Mouse (Mus musculus) hindbrain, postnatal 0 days (tissue): ENCODE measurements around the gene Ulk2. TPM values are rescaled to one million over a fixed set of nuclear protein-coding genes. Genes with fewer than 3 reads are reported as not detected.
"Not testable (repeated sequence)": the region's sequence is repeated elsewhere in the genome, so short reads cannot be mapped to it uniquely, and the experiment has no call there.

Experiments used
- ATAC-seq: fragments of 200-750 bp; cut with Nextera tagmentation; 2 replicates; pipeline ENCODE4 v1.8.0; 2017; ENCODE audit warnings: mild to moderate bottlenecking, moderate TSS enrichment, moderate library complexity
- DNase-seq: peaks from one replicate; pipeline ENCODE4 v3.0.0-alpha.2; 2015; ENCODE audit warnings: low spot score
- H3K27ac ChIP-seq: fragments of 300-500 bp; sonication (generic); 2 replicates; pipeline ENCODE4 v1.5.1; 2014; ENCODE audit warnings: mild to moderate bottlenecking
- H3K27me3 ChIP-seq: fragments of 300-500 bp; sonication (generic); 2 replicates; pipeline ENCODE4 v1.6.1; 2014; ENCODE audit warnings: low read length, mixed read lengths; ENCODE audit not compliant: insufficient read depth
- H3K36me3 ChIP-seq: fragments of 300-500 bp; sonication (generic); 2 replicates; pipeline ENCODE4 v1.6.1; 2014; ENCODE audit warnings: low read length, mixed read lengths; ENCODE audit not compliant: insufficient read depth
- H3K4me1 ChIP-seq: fragments of 300-500 bp; sonication (generic); 2 replicates; pipeline ENCODE4 v1.6.1; 2014; ENCODE audit warnings: antibody characterized with exemption, low read length, mixed read lengths; ENCODE audit not compliant: insufficient read depth
- H3K4me2 ChIP-seq: fragments of 300-500 bp; sonication (generic); 2 replicates; pipeline ENCODE4 v1.6.1; 2014; ENCODE audit warnings: low read depth, mild to moderate bottlenecking, low read length, moderate library complexity, mixed read lengths
- H3K4me3 ChIP-seq: fragments of 300-500 bp; sonication (generic); 2 replicates; pipeline ENCODE4 v1.5.1; 2014; ENCODE audit warnings: low read length
- H3K9ac ChIP-seq: fragments of 300-500 bp; sonication (generic); replicated peaks from 2 replicates; pipeline ENCODE4 v1.6.1; 2014; ENCODE audit warnings: mild to moderate bottlenecking, low read length, moderate library complexity, mixed read lengths
- H3K9me3 ChIP-seq: fragments of 300-500 bp; sonication (generic); 2 replicates; pipeline ENCODE4 v1.6.1; 2016; ENCODE audit warnings: low read length, mixed read lengths
- CTCF ChIP-seq: IDR thresholded peaks from 2 replicates; pipeline ENCODE4 v1.5.1; 2016; ENCODE audit warnings: antibody characterized with exemption, control low read depth, low read depth
- WGBS: fragments of 180-500 bp; shearing (Covaris S2); extraction: QIAGEN DNeasy Blood & Tissue Kit; methylation state at CpG from one replicate; pipeline ENCODE4 v1.1.7; 2014; 5-methylcytosine and 5-hydroxymethylcytosine counted together
- polyA plus RNA-seq: library from polyadenylated mRNA; unstranded; fragments of >200 nt; fragmentation: Nextera tagmentation; extraction: Ambion mirVana; gene quantifications from 2 replicates; pipeline ENCODE4 v1.2.1, GENCODE M21; 2015
- total RNA-seq: library from RNA; depleted of rRNA; stranded (reverse); fragments of >200 nt; gene quantifications from 2 replicates; pipeline ENCODE4 v1.2.3, GENCODE M21; 2014

Gene Ulk2
- total and polyA plus RNA-seq, 2 experiments from 2014 or later: 30.4 to 127 TPM

DNA sequence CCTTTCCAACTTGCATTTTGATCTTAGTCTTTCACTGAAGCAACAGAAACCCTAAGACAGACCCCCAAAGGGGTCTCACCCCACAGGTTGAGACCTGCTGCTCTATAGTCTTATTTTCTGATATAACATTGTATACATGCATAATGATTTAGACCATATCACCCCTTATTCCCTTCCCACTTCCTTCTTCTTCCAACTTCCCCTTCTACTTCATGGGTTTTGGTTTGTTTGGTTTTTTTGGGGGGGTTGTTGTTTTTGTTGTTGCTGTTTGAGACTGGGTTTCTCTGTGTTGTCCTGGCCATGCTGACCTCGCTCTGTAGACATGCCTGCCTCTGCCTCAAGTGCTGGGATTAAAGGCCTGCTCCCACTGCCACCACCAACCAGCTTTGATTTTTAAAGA is 15.7 kb downstream of the Ulk2 start:
- WGBS: 100% methylated on average over 1 of the region's 1 CpGs
- Histone ChIP-seq H3K4me2 (no peak overlapping the region), H3K9me3 (no peaks in the 10 kb centered on the region), H3K27ac (no peak overlapping the region), H3K27me3 (no peaks in the 10 kb centered on the region), H3K4me3 (no peak overlapping the region), H3K36me3 (peaks cover 31% of the 10 kb centered on the region), H3K9ac (no peak overlapping the region), H3K4me1 (no peaks in the 10 kb centered on the region)
- no peak for ATAC-seq
- no peak for DNase-seq
- TF ChIP-seq CTCF: no peak

DNA sequence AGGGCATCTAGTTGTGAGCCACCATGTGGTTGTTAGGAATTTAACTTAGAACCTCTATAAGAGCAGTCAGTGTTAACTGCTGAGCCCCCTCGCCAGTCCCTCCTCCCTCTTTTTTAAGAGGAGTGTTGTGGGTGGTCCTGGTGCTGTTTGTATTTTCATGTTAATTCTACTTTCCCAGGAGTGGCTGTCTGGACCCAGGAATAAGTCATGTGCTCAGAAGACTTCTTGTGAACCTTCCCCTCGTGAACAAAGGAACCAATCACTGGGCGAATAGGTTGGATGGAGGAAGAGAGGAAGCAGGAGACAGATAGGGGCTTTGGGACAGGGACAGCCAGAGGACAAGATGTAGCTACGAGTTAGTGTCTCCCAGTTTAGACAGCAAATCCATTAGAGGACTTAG is 45.1 kb downstream of the Ulk2 start:
- Histone ChIP-seq H3K36me3 (peaks cover 50% of the 10 kb centered on the region), H3K9ac (no peak overlapping the region), H3K4me1 (no peaks in the 10 kb centered on the region), H3K27ac (no peak overlapping the region), H3K27me3 (no peaks in the 10 kb centered on the region), H3K4me3 (no peak overlapping the region), H3K4me2 (no peak overlapping the region), H3K9me3 (no peaks in the 10 kb centered on the region)
- no peak for ATAC-seq
- DNase-seq: no peak
- no peak for TF ChIP-seq CTCF
- WGBS: 30% methylated on average over 4 of the region's 4 CpGs

DNA sequence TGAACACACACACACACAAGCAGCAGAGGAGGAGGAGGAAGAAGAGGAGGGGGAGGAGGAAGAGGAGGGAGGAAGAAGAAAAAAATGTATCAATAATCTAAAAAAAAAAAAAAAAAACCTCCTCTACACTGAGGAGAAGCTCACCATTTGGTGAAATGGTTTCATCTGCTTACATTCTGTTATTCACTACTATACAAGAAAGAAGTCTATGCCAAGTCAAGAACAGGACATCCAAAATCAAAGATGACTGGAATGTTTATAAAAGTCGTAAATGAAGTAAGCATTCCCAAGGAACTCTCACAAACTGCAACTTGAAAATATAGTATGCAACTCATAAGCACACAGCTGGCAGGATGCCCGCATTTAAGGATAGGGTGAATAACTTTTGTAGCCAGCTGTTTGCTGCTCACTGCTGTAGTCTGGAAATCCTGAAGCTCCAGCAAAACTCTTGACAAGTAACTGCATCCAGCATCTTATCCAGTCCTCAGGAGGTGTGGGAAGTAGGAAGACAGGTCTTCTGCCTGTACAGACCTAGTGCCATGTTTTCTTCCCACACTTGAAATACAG is 46.2 kb downstream of the Ulk2 start:
- H3K36me3 ChIP-seq: peaks cover 42% of the 10 kb centered on the region
- ATAC-seq: no peak
- WGBS: 93% methylated on average over 2 of the region's 2 CpGs

DNA sequence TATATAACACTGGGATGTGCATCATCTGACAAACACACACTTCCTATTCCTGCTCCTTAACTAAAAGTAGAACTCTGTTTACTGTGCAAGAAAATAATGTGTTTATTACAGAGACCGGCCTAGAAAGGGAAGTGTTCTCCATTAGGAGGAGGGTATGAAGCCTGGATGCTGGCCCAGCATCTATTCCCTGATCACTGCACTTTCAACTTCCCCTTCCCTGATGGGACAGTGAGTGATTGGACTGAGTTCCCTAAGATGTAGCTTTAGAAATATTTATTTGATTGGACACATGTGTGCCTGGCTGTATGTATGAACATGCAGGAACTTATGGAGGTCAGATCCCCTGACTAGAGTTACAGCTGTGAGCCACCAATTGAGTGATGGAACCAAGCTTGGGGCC is 61.4 kb downstream of the Ulk2 start:
- Histone ChIP-seq H3K4me2 (no peak overlapping the region), H3K36me3 (peaks cover 23% of the 10 kb centered on the region), H3K9me3 (no peaks in the 10 kb centered on the region), H3K4me1 (no peaks in the 10 kb centered on the region), H3K27ac (no peak overlapping the region), H3K4me3 (no peak overlapping the region), H3K9ac (no peak overlapping the region), H3K27me3 (no peaks in the 10 kb centered on the region)
- ATAC-seq: no peak
- 93% methylated on average over 1 of the region's 1 CpGs for WGBS
- DNase-seq: no peak
- no peak for TF ChIP-seq CTCF

More for the DNA sequence above, 46.2 kb downstream of the Ulk2 start:
- TF ChIP-seq CTCF: no peak
- no peak overlapping the region for H3K4me3 ChIP-seq
- DNase-seq: no peak
- H3K27me3 ChIP-seq: no peaks in the 10 kb centered on the region
- no peak overlapping the region for H3K4me2 ChIP-seq
- H3K4me1 ChIP-seq: no peaks in the 10 kb centered on the region
- no peaks in the 10 kb centered on the region for H3K9me3 ChIP-seq
- no peak overlapping the region for H3K9ac ChIP-seq
- H3K27ac ChIP-seq: no peak overlapping the region

DNA sequence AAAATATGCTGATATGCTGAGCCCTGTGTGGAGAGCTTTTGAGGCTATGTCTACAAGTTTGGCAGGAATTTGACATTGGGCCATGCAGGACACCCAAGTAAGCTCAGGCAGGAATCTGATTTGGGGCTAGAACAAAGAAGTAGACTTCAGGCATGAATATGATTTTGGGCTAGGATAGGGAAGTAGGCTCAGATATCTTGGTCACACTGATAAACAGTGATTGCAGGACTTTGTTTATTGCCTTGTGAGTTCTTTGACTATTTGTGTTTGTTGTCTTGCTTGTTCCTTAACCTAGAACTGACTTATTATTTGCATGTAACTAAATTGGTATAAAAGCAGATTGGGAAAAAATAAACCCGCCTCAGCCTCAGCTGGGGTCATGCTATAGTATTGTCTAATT is 66.3 kb downstream of the Ulk2 start:
- Histone ChIP-seq H3K9ac (no peak overlapping the region), H3K4me1 (no peaks in the 10 kb centered on the region), H3K9me3 (no peaks in the 10 kb centered on the region), H3K27me3 (no peaks in the 10 kb centered on the region), H3K4me3 (no peak overlapping the region), H3K36me3 (peaks cover 42% of the 10 kb centered on the region), H3K4me2 (no peak overlapping the region), H3K27ac (no peak overlapping the region)
- no peak for DNase-seq
- WGBS: 89% methylated on average over 1 of the region's 1 CpGs
- ATAC-seq: no peak
- no peak for TF ChIP-seq CTCF

DNA sequence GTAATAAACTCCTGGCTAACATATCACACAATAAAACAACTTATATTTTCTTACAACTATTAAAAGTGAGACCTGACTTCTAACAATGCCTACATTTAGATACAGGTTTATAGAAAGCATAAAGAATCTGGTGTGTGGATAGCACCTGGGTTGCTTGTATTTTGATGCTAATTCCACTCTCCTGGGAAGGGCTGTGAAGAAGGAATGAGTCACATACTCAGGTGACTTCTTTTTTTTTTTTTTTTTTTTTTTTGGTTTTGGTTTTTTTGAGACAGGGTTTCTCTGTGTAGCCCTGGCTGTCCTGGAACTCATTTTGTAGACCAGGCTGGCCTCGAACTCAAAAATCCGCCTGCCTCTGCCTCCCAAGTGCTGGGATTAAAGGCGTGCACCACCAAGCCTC is 72.3 kb downstream of the Ulk2 start:
- not testable (repeated sequence) for DNase-seq, H3K4me2 ChIP-seq, H3K9me3 ChIP-seq, H3K9ac ChIP-seq, H3K27me3 ChIP-seq, H3K27ac ChIP-seq, H3K4me3 ChIP-seq, H3K4me1 ChIP-seq, ATAC-seq
- peaks cover 31% of the 10 kb centered on the region for H3K36me3 ChIP-seq
- WGBS: 92% methylated on average over 3 of the region's 3 CpGs

DNA sequence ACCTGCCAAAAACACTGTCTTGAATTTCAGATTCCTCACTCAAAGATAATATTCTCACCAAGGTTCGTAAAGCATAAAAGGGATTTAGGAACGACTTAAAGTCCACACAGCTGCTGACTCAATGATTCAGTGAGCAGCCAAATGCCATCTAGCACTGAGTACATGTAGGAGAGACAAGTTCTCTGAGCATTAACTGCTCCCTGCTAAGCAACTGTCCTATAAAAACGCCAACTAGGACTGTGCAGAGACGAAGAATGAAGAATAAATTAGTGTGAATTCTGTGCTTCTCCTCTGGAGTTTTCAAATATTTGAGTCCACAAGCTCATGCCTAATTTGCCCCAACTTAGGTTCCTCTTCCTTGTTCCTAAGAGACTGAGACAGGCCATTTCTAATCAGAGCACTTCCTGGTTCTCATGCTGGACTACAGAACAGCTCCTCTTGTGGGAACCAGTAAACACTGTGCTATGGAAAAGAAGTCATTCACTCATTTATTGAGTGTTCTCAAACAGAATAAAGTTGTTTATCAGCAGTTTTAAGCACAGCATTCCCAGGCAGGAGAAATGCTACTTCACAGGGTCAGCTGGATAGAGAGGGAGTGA is 80.2 kb downstream of the Ulk2 start:
- peaks cover 26% of the 10 kb centered on the region; the same call in 1 of the 2 replicates for H3K36me3 ChIP-seq
- H3K27ac ChIP-seq: no peak overlapping the region
- ATAC-seq (no peak), DNase-seq (no peak)
- no peak overlapping the region for H3K9ac ChIP-seq
- WGBS: 85% methylated on average over 4 of the region's 4 CpGs
- no peak overlapping the region for H3K4me3 ChIP-seq
- H3K4me1 ChIP-seq: no peaks in the 10 kb centered on the region
- H3K4me2 ChIP-seq: no peak overlapping the region
- TF ChIP-seq CTCF: no peak
- H3K27me3 ChIP-seq: no peaks in the 10 kb centered on the region
- no peaks in the 10 kb centered on the region for H3K9me3 ChIP-seq
